Mouse (Mus musculus) testis, adult 2 months (tissue): ENCODE data around the gene Nat8.

ENCODE experiments used
- CTCF ChIP-seq: fragments of 200-500 bp; IDR thresholded peaks from 2 replicates; pipeline ENCODE4 v1.5.1; 2012; ENCODE audit warnings: low read depth, mild to moderate bottlenecking, inconsistent platforms, low read length, moderate library complexity; ENCODE audit not compliant: control insufficient read depth, insufficient read depth, insufficient replicate concordance
- POLR2A ChIP-seq: fragments of 200-500 bp; IDR thresholded peaks from 2 replicates; pipeline ENCODE4 v1.6.1; 2012; ENCODE audit warnings: low read depth, mild to moderate bottlenecking, inconsistent platforms, low read length, moderate library complexity; ENCODE audit not compliant: control insufficient read depth

- TF ChIP-seq POLR2A, result no peak
- no peak for TF ChIP-seq CTCF
Observed at GRCm38 (mm10) chr6:85829462-85829861, 2.4 kb downstream of the Nat8 start.
